Mouse (Mus musculus) forebrain, embryonic 13.5 days (tissue): ENCODE data around the gene Ptpra. TPM values are rescaled to one million over a fixed set of nuclear protein-coding genes. Genes with fewer than 3 reads are reported as not detected.
A peak's percentile ranks its signal among the peaks of the same experiment; 100 is the strongest.

ENCODE experiments used
- ATAC-seq: fragments of 200-750 bp; cut with Nextera tagmentation; 2 replicates; pipeline ENCODE4 v1.8.0; 2017
- H3K27ac ChIP-seq: fragments of 300-500 bp; sonication (generic); 2 replicates; pipeline ENCODE4 v1.5.1; 2015; ENCODE audit warnings: inconsistent platforms, mild to moderate bottlenecking, moderate library complexity
- H3K27me3 ChIP-seq: fragments of 300-500 bp; sonication (generic); 2 replicates; pipeline ENCODE4 v1.6.1; 2015; ENCODE audit warnings: mild to moderate bottlenecking, inconsistent platforms
- H3K36me3 ChIP-seq: fragments of 300-500 bp; sonication (generic); 2 replicates; pipeline ENCODE4 v1.6.1; 2015; ENCODE audit warnings: mild to moderate bottlenecking, inconsistent platforms; ENCODE audit not compliant: poor library complexity, severe bottlenecking
- H3K4me1 ChIP-seq: fragments of 300-500 bp; sonication (generic); 2 replicates; pipeline ENCODE4 v1.6.1; 2015; ENCODE audit warnings: inconsistent platforms
- H3K4me2 ChIP-seq: fragments of 300-500 bp; sonication (generic); 2 replicates; pipeline ENCODE4 v1.6.1; 2015; ENCODE audit warnings: inconsistent platforms, mild to moderate bottlenecking, moderate library complexity
- H3K4me3 ChIP-seq: fragments of 300-500 bp; sonication (generic); 2 replicates; pipeline ENCODE4 v1.5.1; 2015; ENCODE audit warnings: mild to moderate bottlenecking, inconsistent platforms
- H3K9ac ChIP-seq: fragments of 300-500 bp; sonication (generic); 2 replicates; pipeline ENCODE4 v1.6.1; 2015; ENCODE audit warnings: mild to moderate bottlenecking, inconsistent platforms
- H3K9me3 ChIP-seq: fragments of 300-500 bp; sonication (generic); replicated peaks from 2 replicates; pipeline ENCODE4 v1.6.1; 2016; ENCODE audit warnings: inconsistent platforms
- WGBS: fragments of 180-500 bp; shearing (Covaris S2); methylation state at CpG from one replicate; pipeline ENCODE4 v1.1.7; 2015; 5-methylcytosine and 5-hydroxymethylcytosine counted together
- polyA plus RNA-seq: library from polyadenylated mRNA; unstranded; fragments of >200 nt; fragmentation: Nextera tagmentation; extraction: Ambion mirVana; gene quantifications from 2 replicates; pipeline ENCODE4 v1.2.1, GENCODE M21; 2015

Gene Ptpra
- polyA plus RNA-seq, 1 experiment from 2014 or later: 120 TPM

DNA sequence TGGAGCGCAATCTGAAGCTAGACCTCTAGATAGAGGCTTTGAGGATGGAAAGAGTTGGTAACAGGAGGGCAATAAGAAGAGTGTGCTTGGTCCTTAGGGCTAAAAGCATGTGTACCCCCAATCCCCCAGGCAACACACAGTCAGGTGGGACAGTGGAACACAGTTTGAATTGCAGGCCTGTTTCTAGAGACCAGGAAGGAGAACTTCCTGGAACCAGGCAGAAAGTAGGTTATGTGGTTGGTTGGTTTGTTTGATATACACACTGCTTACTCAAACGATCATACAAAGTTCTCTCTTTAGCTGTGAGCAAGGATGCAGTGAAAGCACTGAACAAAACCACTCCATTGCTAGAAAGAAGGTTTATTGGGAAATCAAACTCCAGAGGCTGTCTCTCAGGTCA lies 82.1 kb downstream of the Ptpra start:
- Histone ChIP-seq H3K27ac (no peak overlapping the region), H3K4me3 (no peak overlapping the region), H3K9me3 (no peaks in the 10 kb centered on the region), H3K4me1 (no peaks in the 10 kb centered on the region), H3K36me3 (peaks cover 62% of the 10 kb centered on the region), H3K4me2 (no peak overlapping the region), H3K27me3 (no peaks in the 10 kb centered on the region), H3K9ac (no peak overlapping the region)
- 96% methylated on average over 2 of the region's 2 CpGs for WGBS
- no peak for ATAC-seq

DNA sequence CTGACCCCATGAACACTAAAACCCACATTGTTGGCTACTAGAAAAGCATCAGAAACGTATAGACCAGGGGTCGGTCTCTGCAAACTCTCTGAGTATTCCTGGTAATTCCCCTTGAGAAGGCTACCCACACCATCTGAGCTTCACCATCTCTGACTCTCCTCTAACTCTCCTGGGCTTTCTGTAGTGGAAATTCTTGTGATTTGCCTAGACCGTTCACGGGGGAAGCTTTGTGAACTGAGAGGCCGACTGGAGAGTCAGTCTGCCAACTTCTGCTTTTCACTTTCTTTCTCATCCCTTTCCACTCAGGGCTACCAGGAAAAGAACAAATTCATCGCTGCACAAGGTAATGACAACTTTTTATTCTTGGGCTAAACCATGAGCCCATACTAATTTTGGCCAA lies 84.9 kb downstream of the Ptpra start:
- H3K9me3 ChIP-seq: no peaks in the 10 kb centered on the region
- no peak overlapping the region for H3K4me3 ChIP-seq
- no peak overlapping the region for H3K9ac ChIP-seq
- H3K4me2 ChIP-seq: no peak overlapping the region
- H3K27ac ChIP-seq: no peak overlapping the region
- ATAC-seq: no peak
- peaks cover 75% of the 10 kb centered on the region for H3K36me3 ChIP-seq
- 88% methylated on average over 6 of the region's 6 CpGs for WGBS
- H3K27me3 ChIP-seq: no peaks in the 10 kb centered on the region
- no peaks in the 10 kb centered on the region for H3K4me1 ChIP-seq

DNA sequence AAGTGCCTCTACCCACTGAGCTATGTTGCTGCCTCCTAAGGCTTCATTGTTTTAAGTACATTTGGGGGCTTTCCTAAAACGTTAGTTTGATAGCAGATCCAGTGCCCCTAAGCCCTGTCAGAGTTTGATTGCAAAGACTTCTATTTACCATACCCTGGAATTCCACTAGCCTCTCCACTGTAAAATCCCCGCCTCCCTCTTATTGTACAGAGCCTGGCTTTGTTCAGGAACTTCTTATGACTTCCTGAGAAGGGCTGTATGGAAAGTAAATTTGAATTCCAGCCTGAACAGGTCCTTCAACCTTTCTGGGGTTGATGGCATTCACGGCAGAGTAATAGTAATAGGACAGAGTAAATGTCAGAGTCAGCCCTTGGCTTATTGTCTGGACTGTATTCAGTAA lies 86.8 kb downstream of the Ptpra start:
- no peak for ATAC-seq
- Histone ChIP-seq H3K9ac (no peak overlapping the region), H3K27me3 (no peaks in the 10 kb centered on the region), H3K4me1 (no peaks in the 10 kb centered on the region), H3K36me3 (peaks cover 94% of the 10 kb centered on the region), H3K9me3 (no peaks in the 10 kb centered on the region), H3K4me2 (no peak overlapping the region), H3K27ac (no peak overlapping the region), H3K4me3 (no peak overlapping the region)
- 72% methylated on average over 3 of the region's 3 CpGs for WGBS

DNA sequence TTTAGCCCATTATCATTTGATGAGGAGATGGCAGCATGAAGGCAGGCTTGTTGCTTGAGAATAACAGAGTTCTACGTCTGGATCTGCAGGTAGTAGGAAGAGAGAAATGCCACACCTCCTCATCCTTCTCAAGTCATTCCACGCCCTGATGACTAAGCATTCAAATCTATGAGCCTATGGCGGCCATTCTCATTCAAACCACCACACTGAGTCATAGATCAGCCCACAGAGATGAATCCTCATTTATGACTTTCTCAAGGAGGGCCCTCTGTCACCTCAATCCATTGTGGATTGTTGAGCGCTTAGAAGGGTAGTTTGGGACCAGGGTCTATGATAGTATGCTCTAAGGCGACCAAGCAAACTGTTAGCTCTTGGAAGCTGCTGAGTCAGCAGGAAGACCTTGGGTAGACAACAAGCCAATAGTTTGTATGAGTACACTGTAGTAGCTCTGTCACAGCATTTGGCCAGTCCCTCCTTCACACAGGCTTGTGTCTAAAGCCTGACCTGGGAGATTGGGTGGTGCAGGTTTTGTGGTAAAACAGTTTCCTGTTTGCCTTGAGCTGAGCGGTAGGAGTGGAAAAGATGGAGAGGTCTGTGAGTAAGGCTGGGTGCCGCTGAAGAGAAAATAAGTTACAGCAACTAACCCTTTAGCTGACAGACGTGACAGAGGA lies 88.9 kb downstream of the Ptpra start:
- Histone ChIP-seq H3K27ac (no peak overlapping the region), H3K4me2 (no peak overlapping the region), H3K36me3 (peaks cover 96% of the 10 kb centered on the region), H3K27me3 (no peaks in the 10 kb centered on the region), H3K9ac (no peak overlapping the region), H3K4me3 (no peak overlapping the region), H3K9me3 (no peaks in the 10 kb centered on the region), H3K4me1 (no peaks in the 10 kb centered on the region)
- no peak for ATAC-seq
- 93% methylated on average over 8 of the region's 8 CpGs for WGBS

DNA sequence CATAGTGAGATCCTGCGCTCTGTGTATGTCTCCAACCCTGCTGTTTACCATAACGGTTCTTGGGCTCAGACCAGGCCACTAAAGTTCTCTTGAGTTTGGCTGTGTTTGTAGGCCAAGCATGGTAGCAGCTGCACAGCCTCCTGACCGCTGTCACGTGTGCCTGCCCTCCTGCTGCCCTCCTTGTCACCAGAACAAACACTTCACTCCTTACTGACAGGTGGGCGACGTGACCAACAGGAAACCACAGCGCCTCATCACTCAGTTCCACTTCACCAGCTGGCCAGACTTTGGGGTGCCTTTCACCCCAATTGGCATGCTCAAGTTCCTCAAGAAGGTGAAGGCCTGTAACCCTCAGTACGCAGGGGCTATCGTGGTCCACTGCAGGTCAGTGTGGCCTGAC lies 90.2 kb downstream of the Ptpra start:
- no peak overlapping the region for H3K9ac ChIP-seq
- H3K4me3 ChIP-seq: no peak overlapping the region
- WGBS: 93% methylated on average over 9 of the region's 9 CpGs
- no peaks in the 10 kb centered on the region for H3K27me3 ChIP-seq
- H3K36me3 ChIP-seq: peaks cover 96% of the 10 kb centered on the region
- H3K27ac ChIP-seq: no peak overlapping the region
- ATAC-seq: no peak
- H3K4me2 ChIP-seq: no peak overlapping the region
- H3K9me3 ChIP-seq: no peaks in the 10 kb centered on the region
- H3K4me1 ChIP-seq: no peaks in the 10 kb centered on the region

DNA sequence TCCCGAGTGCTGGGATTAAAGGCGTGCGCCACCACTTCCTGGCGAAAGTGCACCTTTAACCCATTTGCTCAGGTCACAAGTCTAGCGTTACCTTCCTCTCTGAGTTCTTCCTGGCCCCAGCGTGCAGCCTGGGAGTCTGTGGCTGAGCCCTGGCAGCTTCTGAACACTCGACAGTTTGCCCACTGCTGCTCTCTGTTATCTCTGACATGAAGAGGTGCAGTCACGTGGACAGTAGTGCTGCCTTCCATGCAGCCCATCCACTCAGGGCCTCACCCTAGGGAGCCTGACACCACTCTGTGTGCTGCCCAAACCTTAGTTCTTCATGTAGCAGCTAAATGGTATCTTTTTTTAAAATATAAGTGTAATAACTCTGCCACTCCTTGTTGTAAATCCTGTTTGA lies 96.9 kb downstream of the Ptpra start:
- H3K36me3 ChIP-seq: peaks cover 97% of the 10 kb centered on the region
- WGBS: 93% methylated on average over 8 of the region's 8 CpGs

DNA sequence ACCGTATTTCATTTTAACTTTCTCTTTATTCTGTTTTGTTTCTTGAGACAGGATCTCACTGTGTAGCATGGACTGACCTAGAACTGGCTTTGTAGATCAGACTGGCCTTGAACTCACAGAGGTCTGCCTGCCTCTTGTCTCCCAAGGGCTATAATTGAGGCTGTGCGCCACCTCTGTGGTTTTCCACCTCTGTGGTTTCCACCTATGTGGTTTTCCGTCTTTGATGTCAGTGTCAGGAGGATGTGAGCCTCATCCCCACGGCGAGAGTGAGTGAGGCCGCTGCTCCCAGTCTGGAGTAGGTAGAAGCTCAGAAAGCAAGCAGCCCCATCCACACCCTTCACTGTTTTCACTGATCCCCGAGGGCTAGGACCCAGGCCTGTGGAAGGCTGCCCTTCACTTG lies 104.8 kb downstream of the Ptpra start:
- WGBS: 87% methylated on average over 7 of the region's 7 CpGs
- Histone ChIP-seq H3K4me2 (no peak overlapping the region), H3K36me3 (peaks cover 92% of the 10 kb centered on the region), H3K9me3 (no peaks in the 10 kb centered on the region), H3K4me1 (no peaks in the 10 kb centered on the region), H3K27ac (no peak overlapping the region), H3K27me3 (no peaks in the 10 kb centered on the region), H3K4me3 (no peak overlapping the region), H3K9ac (no peak overlapping the region)
- no peak for ATAC-seq

More for the DNA sequence above, 96.9 kb downstream of the Ptpra start:
- Histone ChIP-seq H3K4me2 (no peak overlapping the region), H3K9me3 (no peaks in the 10 kb centered on the region), H3K9ac (no peak overlapping the region), H3K4me1 (no peaks in the 10 kb centered on the region), H3K4me3 (no peak overlapping the region), H3K27me3 (no peaks in the 10 kb centered on the region), H3K27ac (no peak overlapping the region)
- no peak for ATAC-seq

DNA sequence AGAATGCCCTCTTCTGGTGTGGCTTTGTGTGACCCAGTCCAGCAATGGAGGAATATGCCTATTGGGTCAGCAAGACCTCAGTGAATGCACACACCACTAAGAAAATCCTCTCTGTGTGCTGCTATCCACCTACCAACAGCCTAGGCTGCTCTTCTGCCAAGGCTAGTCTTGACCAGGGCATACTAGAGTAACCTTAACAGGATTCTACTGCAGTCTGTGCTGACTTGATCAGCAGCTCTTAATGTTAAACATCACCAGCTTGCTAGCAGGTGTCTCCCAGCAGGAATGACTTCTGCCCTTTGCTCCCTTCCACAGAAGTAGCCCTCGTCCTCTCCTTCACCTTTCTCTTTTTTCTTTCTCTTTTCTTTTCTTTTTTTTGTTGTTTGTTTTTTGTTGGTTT lies 106.2 kb downstream of the Ptpra start:
- Histone ChIP-seq H3K27ac (no peak overlapping the region), H3K9ac (no peak overlapping the region), H3K27me3 (no peaks in the 10 kb centered on the region), H3K9me3 (no peaks in the 10 kb centered on the region), H3K4me1 (no peaks in the 10 kb centered on the region), H3K4me2 (no peak overlapping the region), H3K4me3 (no peak overlapping the region), H3K36me3 (peaks cover 83% of the 10 kb centered on the region)
- no peak for ATAC-seq
- WGBS: 69% methylated on average over 1 of the region's 1 CpGs

DNA sequence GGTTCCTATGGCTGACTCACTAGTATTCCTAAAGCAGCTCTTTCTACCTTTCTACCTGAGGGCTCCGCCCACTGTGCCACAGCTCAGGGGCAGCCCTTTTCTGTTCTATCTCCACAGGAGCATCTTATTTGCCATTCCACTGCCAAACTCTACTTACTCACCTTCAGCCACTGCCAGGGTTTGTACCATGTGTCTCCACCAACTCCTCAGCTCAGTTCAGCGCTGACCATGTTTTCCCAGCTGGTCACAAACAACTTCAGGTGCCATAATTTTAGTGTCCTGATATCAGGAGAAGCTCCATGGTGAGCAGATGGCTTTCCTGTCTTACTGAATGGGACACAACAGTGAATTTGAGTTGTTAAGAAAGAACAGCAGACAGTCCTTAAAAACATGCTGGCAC lies 107.4 kb downstream of the Ptpra start:
- ATAC-seq: no peak
- WGBS: 99% methylated on average over 2 of the region's 2 CpGs

DNA sequence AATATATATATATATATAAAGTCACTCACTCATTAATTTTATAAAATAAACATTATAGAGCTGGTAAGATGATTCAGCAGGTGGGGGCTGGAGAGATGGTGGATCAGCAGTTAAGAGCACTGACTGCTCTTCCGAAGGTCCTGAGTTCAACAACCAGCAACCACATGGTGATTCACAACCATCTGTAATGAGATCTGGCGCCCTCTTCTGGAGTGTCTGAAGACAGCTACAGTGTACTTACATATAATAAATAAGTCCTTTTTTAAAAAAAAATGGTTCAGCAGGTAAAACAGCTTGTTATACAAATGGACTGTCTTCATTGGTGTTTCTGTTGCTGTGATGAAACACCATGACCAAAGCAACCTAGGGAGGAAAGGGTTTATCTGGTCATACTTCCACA lies 107.9 kb downstream of the Ptpra start:
- Histone ChIP-seq H3K4me2 (no peak overlapping the region), H3K4me1 (peaks cover 4% of the 10 kb centered on the region), H3K9me3 (no peaks in the 10 kb centered on the region), H3K27ac (no peak overlapping the region), H3K9ac (no peak overlapping the region), H3K36me3 (peaks cover 65% of the 10 kb centered on the region), H3K27me3 (no peaks in the 10 kb centered on the region), H3K4me3 (no peak overlapping the region)
- WGBS: 66% methylated on average over 2 of the region's 2 CpGs
- no peak for ATAC-seq

More for the DNA sequence above, 107.4 kb downstream of the Ptpra start:
- Histone ChIP-seq H3K4me3 (no peak overlapping the region), H3K4me1 (no peaks in the 10 kb centered on the region), H3K36me3 (peaks cover 71% of the 10 kb centered on the region), H3K4me2 (no peak overlapping the region), H3K27me3 (no peaks in the 10 kb centered on the region), H3K27ac (no peak overlapping the region), H3K9me3 (no peaks in the 10 kb centered on the region), H3K9ac (no peak overlapping the region)

DNA sequence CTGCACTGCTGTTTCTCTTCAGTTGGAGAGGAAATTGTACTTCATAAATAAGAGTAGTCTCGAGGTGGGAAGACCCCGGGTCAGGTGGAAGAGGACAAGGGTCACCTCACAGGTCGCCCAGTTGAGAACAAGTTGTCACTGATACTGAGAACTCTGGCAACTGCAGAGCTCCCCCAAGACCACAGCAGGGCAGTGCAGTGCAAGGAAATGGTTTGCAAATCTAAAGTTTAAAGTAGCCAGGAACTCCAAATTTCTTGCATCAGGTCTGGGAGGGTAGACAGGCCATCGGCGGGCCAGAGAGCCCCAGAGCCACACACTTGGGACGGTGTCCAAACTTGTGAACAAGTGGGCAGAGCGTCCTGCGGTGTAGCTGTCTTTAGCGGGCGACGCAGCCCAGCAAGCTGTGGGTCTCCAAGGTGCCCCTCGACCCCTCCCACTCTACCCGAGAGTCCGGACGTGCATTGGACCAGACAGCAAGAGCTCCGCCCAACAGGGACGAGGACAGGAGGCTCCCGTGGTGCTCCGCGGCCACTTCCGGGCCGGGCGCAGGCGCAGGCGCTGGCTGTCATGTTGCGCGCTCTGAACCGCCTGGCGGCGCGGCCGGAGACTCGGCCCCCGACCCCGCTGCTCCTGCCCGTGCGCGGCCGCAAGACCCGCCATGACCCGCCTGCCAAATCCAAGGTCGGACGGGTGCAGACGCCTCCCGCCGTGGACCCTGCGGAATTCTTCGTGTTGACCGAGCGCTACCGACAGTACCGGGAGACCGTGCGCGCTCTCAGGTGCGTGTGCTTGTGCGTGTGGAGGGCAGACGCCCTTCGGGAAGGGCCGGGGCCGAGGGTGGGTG lies 113.4 kb downstream of the Ptpra start, which contains the start of gene Mrps26:
Mrps26 (plus strand) TSS at position 531 of the 844 bp plus-strand sequence.
- ATAC-seq: peak; percentile 99
- H3K9me3 ChIP-seq: no peaks in the 10 kb centered on the region
- H3K9ac ChIP-seq: peak within 1 kb of the TSS; percentile 90
- peak within 1 kb of the TSS; percentile 77 for H3K4me3 ChIP-seq
- WGBS: under 1% methylated on average over 61 of the region's 61 CpGs
- 0 out of 2 replicates have a peak within 1 kb of the TSS, but pooled peaks have one; percentile 27 for H3K27ac ChIP-seq
- H3K27me3 ChIP-seq: no peaks in the 10 kb centered on the region
- peak within 1 kb of the TSS; percentile 94 for H3K4me2 ChIP-seq
- H3K4me1 ChIP-seq: peaks cover 22% of the 10 kb centered on the region
- peaks cover 33% of the 10 kb centered on the region for H3K36me3 ChIP-seq

DNA sequence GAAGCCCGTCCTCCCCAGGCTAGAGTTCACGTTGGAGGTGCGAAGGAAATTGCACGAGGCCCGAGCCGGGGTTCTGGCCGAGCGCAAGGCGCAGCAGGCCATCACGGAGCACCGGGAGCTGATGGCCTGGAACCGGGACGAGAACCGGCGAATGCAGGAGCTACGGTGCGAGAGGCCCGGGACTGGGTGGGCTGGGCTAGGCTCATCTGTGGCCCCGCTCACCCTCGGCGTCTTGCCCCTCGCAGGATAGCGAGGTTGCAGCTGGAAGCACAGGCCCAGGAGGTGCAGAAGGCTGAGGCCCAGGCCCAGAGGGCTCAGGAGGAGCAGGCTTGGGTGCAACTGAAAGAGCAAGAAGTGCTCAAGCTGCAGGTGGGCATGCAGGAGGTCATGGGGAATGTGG lies 114.0 kb downstream of the Ptpra start:
- Histone ChIP-seq H3K27me3 (no peaks in the 10 kb centered on the region), H3K36me3 (peaks cover 30% of the 10 kb centered on the region), H3K4me2 (peak overlapping the region; percentile 94), H3K4me1 (peaks cover 22% of the 10 kb centered on the region), H3K9ac (peak overlapping the region; percentile 90), H3K9me3 (no peaks in the 10 kb centered on the region), H3K4me3 (peak overlapping the region; percentile 77), H3K27ac (no peak overlapping the region)
- peak; percentile 39 for ATAC-seq
- WGBS: 1% methylated on average over 22 of the region's 23 CpGs
